Mouse (Mus musculus) cerebral cortex, adult 2 months (tissue): ENCODE measurements around the gene Olfr320.

Experiments used
- WGBS: fragments of 180-500 bp; shearing (Covaris S2); methylation state at CpG from one replicate; pipeline ENCODE4 v1.1.7; 2018; 5-methylcytosine and 5-hydroxymethylcytosine counted together

Gene Olfr320

DNA sequence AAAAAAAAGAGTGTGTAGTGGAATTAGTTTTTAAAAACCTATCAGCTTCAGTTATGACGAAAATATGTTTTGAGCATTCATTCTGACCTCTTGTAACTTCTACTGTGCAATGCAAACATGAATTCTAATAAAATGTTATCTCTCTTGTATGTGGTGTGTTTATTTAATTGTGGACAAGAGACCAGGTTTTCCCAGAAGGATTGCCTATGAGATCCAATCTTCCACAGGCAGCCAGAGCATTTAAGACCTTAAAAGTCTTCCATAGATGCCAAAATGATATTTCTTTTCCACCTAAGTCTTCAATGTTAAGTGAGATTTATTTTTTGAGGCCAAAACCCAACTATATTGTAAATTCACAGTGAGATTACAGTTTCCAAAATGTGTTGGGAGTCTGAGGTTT, at the start of gene Olfr320:
Gene Olfr320, plus strand, starts transcription at position 301 of the 400 bp plus-strand sequence.
- 81% methylated on average over 1 of the region's 1 CpGs for WGBS

DNA sequence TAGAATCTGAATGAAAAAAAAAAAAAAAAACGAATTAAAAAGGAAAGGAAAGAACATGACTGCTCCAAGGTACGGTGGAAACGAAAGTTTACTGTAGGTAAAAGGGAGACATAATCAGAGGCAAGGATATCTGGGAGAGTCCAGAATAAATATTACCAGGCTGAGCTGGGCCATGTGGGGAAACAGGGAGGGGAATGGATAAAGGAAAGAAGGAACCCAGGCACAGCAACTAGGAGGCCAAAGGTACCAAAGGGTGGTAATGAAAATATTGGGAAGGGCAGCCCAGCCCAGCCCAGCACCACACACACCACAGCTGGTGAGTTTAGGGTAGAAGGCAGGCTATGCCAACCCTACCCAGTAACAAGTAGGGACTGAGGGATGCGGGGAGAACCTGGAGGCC, 46.0 kb upstream of the Olfr320 start:
- 68% methylated on average over 4 of the region's 4 CpGs for WGBS

DNA sequence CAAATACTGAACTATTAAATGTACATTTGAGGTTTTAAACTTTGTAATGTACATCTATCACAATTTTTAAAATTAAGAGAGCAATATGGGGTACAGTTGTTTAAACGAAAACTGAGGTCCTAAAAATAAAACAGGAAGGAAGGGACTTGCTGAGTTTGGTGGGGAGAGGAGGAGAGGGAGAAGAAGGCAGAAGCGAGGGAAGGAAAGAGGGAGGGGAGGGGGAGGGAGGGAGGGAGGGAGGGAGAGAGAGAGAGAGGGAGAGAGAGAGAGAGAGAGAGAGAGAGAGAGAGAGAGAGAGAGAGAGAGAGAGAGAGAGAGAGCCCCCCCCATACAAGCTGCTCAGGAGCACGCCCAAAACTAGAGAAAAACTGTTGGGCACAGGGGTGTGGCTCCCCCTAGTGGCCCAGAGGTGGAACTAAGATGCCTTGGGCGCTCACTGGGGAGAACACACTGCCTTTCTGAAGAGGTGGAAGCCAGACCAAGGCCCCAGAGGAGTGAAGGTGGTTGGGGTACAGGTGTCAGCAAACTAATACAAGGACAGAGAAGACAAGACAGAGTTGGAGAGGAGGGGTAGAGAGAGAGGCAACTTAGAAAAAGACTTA, 44.4 kb upstream of the Olfr320 start:
- 28% methylated on average over 4 of the region's 4 CpGs for WGBS

- 67% methylated on average over 7 of the region's 7 CpGs for WGBS
Measured at GRCm38 (mm10) chr11:58638176-58638701, 42.7 kb upstream of the Olfr320 start.

DNA sequence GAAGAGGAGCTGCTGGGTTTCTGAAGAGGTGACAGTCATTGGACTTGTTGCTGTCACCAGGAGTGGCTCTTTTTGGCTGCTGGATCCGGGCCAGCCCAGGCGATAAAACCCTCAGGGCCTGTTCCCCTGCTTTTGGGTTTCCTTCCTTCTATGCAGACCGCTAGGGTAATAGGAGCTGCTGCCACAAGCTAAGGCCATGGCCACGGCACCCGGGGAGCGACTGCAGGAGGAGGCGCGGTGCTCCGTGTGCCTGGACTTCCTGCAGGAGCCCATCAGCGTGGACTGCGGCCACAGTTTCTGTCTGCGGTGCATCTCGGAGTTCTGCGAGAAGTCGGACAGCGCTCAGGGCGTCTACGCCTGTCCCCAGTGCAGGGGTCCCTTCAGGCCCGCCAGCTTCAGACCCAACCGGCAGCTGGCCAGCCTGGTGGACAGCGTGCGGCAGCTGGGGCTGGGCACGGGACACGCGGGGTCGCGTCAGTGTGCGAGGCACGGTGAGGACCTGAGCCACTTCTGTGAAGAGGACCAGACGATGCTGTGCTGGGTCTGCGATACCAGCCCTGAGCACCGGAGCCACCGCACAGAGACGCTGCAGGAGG, 40.5 kb upstream of the Olfr320 start, which contains the start of gene Trim58:
Gene Trim58, plus strand, starts transcription at position 194 of the 596 bp plus-strand sequence.
- 3% methylated on average over 34 of the region's 34 CpGs for WGBS

DNA sequence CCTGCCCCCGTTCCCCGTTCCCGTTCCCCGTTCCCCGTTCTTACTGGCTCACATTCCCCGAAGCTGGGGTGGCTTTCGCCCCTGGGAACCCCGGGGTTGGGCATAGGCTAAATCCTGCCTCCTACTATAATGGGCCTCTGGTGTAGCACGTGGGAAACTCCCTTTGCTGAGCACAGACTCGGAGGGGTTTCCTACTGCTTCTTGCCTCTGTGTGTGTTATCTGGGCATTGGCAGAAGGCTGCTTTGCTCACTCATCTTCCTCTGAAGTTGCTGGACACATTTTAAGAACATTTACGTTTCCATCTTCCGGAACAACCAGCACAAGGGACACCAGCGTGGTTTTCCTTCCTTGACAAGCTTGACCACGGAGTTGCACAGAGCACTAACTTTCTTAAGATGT, 39.8 kb upstream of the Olfr320 start:
- 32% methylated on average over 14 of the region's 14 CpGs for WGBS

DNA sequence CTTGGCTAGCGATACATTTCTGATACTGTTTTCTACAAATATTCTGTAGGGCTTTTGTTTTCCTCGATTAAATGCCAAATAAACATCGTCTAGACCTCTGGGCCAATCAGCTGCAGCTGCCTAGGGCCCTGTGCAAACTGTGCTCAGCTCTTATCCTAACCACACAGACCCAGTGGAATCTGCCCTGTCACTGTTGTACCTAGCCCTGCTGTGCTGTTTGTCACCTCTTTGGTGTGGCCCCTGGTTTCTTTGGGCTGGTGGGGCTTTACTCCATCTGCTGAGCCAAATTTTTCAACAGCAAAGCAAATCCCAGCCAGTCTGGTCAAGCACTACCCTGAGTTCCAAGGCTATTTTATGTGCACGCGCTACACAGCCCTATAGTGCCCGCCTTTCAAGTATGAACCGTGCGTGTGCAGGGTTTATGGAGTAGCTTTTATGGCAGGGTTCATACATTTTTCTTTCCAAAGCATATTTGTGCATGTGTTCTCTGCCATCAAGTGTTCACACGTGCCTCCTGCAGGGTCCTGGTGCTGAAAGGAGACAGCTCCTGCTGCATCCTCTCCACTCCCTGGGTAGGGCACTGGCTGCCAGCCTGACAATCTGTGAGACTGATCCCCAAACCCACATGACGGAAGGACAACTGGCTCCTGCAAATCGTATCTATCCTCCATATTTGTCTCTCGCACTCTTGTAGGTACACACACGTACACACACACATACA, 39.1 kb upstream of the Olfr320 start:
- WGBS = 85% methylated on average over 13 of the region's 13 CpGs

DNA sequence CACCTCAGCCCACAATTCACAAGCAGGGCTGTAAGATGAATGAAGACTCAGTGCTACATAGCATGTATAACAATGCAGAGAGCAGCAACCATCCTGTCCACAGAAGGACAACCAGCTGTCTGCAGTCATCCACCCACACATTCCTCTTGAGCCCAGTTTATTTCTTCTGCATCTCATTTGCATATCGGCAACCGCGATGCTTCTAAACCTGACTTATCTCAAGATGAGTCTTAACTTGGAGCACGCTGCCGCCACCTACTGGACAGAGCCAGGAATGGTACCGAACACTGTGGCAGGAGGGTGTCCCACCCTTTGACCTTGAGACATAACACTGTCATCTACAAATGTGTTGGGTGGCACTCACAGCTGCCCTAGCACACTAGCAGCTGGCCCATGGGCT, 37.5 kb upstream of the Olfr320 start:
- WGBS = 20% methylated on average over 6 of the region's 6 CpGs

DNA sequence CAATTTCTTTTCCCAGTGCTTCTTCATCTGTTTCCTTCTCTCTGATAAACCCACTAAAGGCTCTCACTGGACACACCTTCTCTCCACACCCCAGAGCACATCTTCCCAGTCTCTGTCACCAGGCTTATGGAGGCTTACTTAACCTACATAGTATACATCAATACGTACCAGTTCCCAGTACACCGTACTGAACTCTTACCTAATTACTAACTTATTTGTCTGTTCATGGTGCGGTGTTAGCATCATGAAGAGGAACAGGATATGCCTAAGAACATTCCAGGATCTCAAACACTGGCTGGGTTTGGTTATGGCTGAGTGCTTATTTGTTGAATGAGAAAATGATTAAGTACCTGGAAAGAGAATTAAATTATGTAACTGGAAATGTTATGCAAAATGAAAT, 25.7 kb upstream of the Olfr320 start:
- 90% methylated on average over 3 of the region's 3 CpGs for WGBS

DNA sequence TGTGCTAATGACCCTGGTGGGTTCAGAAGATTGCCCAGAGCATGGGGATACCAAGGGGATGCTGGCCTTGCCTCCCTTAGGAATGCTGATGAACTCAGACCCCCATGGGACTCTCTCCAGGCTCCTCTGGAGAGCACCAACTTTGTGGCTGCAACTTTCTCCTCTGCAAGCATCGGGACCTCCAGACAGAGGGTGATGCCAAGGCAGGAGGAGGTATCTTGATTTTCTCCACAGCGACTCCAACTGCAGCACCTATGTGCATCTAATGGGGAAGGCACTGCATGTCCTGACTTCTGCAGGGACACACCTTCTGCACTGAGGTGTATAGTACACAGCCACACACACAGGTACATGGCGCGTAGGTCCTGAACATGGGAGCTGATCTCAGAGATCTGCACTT, 22.3 kb upstream of the Olfr320 start, which contains the start of gene Olfr322:
Gene Olfr322, plus strand, starts transcription at position 187 of the 400 bp plus-strand sequence.
- 87% methylated on average over 4 of the region's 4 CpGs for WGBS

- 58% methylated on average over 4 of the region's 4 CpGs for WGBS
Measured at GRCm38 (mm10) chr11:58671825-58672224, 9.1 kb upstream of the Olfr320 start.

DNA sequence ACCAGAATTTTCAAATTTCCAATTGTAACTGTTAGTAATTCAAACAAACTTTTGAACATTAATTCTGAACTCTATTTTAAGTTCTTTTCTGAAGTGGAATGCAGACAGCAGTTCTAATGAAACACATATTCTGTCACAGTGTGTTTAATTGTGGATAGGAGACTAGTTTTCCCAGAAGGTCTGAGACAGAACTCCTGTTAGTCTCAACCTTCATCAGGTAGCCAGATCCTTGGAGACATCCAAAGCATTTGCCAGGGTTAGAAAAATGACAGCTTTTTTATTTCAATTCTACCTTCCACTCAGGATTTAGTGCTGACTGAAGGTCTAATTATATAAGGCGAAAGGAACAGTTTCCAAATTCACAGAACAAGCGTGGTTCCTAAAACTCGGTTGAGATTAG, 18.0 kb downstream of the Olfr320 start, which contains the start of gene Olfr319:
Gene Olfr319, plus strand, starts transcription at position 301 of the 400 bp plus-strand sequence.
- 66% methylated on average over 3 of the region's 3 CpGs for WGBS

- WGBS = 82% methylated on average over 11 of the region's 11 CpGs
Measured at GRCm38 (mm10) chr11:58709086-58709485, 28.2 kb downstream of the Olfr320 start.

DNA sequence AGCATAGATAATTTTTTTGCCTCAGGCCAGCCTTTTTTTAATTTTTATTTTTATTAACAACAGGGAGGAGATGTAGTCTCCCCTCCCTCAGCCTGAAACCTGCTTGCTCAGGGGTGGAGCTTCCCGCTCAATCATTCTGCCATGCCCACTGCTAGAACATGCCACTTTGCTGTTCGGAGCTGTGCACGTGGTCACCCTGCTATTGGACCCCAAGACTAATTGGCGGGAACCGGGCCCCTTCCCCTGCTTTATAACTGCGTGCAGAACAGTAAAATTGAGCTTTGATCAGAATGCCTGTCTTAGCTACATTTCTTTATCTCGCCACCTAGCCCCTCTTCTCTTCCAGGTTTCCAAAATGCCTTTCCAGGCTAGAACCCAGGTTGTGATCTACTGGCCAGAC, 36.8 kb downstream of the Olfr320 start:
- WGBS = 91% methylated on average over 7 of the region's 7 CpGs

- WGBS = 85% methylated on average over 4 of the region's 4 CpGs
Measured at GRCm38 (mm10) chr11:58719701-58720100, 38.8 kb downstream of the Olfr320 start.

GRCm38 (mm10) chr11:58723914-58724313, 43.0 kb downstream of the Olfr320 start, which contains the start of gene Olfr318:
Gene Olfr318, minus strand, starts transcription at chr11:58724014.

DNA sequence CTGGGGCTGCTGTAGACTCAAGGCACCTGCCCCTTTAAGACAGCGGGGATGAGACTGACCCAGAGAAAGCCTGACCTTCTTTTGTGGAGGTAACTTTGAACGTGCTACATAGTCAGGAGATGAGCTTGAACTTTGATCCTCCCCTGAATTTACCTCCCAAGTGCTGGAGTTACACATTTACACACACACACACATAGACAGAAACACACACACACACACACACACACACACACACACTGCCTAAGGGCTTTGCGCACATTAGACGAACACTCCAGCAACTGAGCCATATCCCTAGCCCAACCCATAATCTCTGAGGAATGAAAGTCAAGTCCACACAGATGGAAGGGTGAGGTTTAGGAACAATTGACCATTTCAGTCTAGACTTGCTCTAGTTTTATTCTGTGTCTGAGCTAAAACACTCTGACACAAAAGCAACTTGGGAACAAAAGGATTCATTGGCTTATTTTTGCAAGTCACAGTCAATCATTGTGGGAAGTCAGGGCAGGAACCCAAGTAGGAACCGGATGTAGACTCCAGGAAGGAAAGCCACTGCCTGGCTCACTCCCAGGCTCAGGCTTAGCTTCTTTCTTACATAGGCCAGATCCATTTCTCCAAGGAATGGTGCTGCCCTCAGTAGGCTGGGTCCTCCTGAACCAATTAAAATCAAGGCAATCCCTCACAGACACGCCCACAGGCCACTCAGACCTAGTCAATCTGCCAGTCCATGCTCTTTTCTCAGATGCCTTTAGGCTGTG, 47.2 kb downstream of the Olfr320 start:
- 78% methylated on average over 6 of the region's 6 CpGs for WGBS

- WGBS = 29% methylated on average over 3 of the region's 3 CpGs
Measured at GRCm38 (mm10) chr11:58733372-58733771, 52.5 kb downstream of the Olfr320 start.
